Mouse (Mus musculus) midbrain, postnatal 0 days (tissue): ENCODE measurements around the gene Stx5a. TPM values are rescaled to one million over a fixed set of nuclear protein-coding genes. Genes with fewer than 3 reads are reported as not detected.

ENCODE experiments used
- ATAC-seq: fragments of 200-750 bp; cut with Nextera tagmentation; 2 replicates; pipeline ENCODE4 v1.8.0; 2017; ENCODE audit warnings: moderate number of reproducible peaks, mild to moderate bottlenecking, moderate TSS enrichment, moderate library complexity; ENCODE audit not compliant: low FRiP score
- DNase-seq: peaks from one replicate; pipeline ENCODE4 v3.0.0-alpha.2; 2015; ENCODE audit warnings: low spot score
- H3K27ac ChIP-seq: fragments of 300-500 bp; sonication (generic); 2 replicates; pipeline ENCODE4 v1.5.1; 2014; ENCODE audit warnings: low read depth, mild to moderate bottlenecking, low read length, mixed read lengths
- H3K27me3 ChIP-seq: fragments of 300-500 bp; sonication (generic); 2 replicates; pipeline ENCODE4 v1.6.1; 2014; ENCODE audit warnings: low read length, control low read depth, mixed read lengths; ENCODE audit not compliant: insufficient read depth
- H3K36me3 ChIP-seq: fragments of 300-500 bp; sonication (generic); 2 replicates; pipeline ENCODE4 v1.6.1; 2014; ENCODE audit warnings: low read length, control low read depth, mixed read lengths; ENCODE audit not compliant: insufficient read depth
- H3K4me1 ChIP-seq: fragments of 300-500 bp; sonication (generic); 2 replicates; pipeline ENCODE4 v1.6.1; 2014; ENCODE audit warnings: mild to moderate bottlenecking, control low read depth, antibody characterized with exemption, low read length, mixed read lengths; ENCODE audit not compliant: insufficient read depth
- H3K4me2 ChIP-seq: fragments of 300-500 bp; sonication (generic); 2 replicates; pipeline ENCODE4 v1.6.1; 2014; ENCODE audit warnings: low read depth, mild to moderate bottlenecking, low read length, mixed read lengths; ENCODE audit not compliant: poor library complexity, severe bottlenecking
- H3K4me3 ChIP-seq: fragments of 300-500 bp; sonication (generic); 2 replicates; pipeline ENCODE4 v1.5.1; 2014; ENCODE audit warnings: low read depth, mild to moderate bottlenecking, low read length, moderate library complexity
- H3K9ac ChIP-seq: fragments of 300-500 bp; sonication (generic); replicated peaks from 2 replicates; pipeline ENCODE4 v1.6.1; 2014; ENCODE audit warnings: mild to moderate bottlenecking, low read length, moderate library complexity, mixed read lengths; ENCODE audit not compliant: poor library complexity, severe bottlenecking
- H3K9me3 ChIP-seq: fragments of 300-500 bp; sonication (generic); 2 replicates; pipeline ENCODE4 v1.6.1; 2016; ENCODE audit warnings: low read length, control low read depth
- CTCF ChIP-seq: IDR thresholded peaks from 2 replicates; pipeline ENCODE4 v1.5.1; 2016; ENCODE audit warnings: antibody characterized with exemption, mild to moderate bottlenecking
- WGBS: fragments of 180-500 bp; shearing (Covaris S2); extraction: QIAGEN DNeasy Blood & Tissue Kit; methylation state at CpG from one replicate; pipeline ENCODE4 v1.1.7; 2014; 5-methylcytosine and 5-hydroxymethylcytosine counted together
- polyA plus RNA-seq: library from polyadenylated mRNA; unstranded; fragments of >200 nt; fragmentation: Nextera tagmentation; extraction: Ambion mirVana; gene quantifications from 2 replicates; pipeline ENCODE4 v1.2.1, GENCODE M21; 2015
- total RNA-seq: library from RNA; depleted of rRNA; stranded (reverse); fragments of >200 nt; gene quantifications from 2 replicates; pipeline ENCODE4 v1.2.3, GENCODE M21; 2014; rRNA removed

The Stx5a gene
- total RNA-seq = 112 and 147 TPM in 2 replicates
- 104 and 106 TPM in 2 replicates for polyA plus RNA-seq

DNA sequence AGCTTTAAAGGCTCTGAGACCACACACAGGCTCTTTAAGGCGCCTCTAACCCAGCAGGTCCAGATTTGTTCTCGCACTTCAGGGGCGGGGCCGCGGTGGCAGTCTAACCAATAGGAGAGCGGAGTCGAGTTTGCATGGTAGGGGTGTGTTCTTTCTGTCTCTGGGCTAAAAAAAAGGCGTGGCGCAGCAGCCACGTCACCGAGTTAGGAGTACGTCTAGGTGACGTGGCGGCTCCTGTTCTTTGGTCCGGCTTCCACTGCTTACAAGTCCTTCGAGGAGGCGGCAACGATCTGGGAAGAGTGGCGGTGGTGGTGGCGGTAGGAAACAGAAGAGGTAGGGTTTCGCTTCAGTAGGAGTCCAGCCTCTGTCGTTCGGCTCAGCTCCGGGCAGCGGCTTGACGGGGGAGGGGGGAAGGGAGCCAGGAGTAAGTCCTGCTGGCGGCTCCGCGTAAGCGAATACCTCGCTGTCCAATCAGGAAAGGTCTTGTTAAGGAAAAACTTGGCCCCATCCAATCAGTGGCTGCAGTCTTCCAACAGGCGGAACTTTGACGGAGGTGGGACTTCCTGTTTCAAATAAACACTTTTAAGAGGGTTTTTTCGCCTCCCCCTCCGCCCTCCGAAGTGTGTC is at the start of gene Stx5a:
Gene Stx5a, plus strand, starts transcription at position 171 of the 627 bp plus-strand sequence.
- peak within 1 kb of the TSS; percentile 97 for H3K4me2 ChIP-seq
- H3K4me1 ChIP-seq = peaks cover 10% of the 10 kb centered on the region; the same call in 1 of the 2 replicates
- peak within 1 kb of the TSS; percentile 85 for H3K4me3 ChIP-seq
- WGBS = under 1% methylated on average over 36 of the region's 36 CpGs
- no peaks in the 10 kb centered on the region for H3K9me3 ChIP-seq
- H3K27ac ChIP-seq = peak within 1 kb of the TSS; percentile 95
- peak; percentile 30 for TF ChIP-seq CTCF
- ATAC-seq (peak; percentile 97), DNase-seq (peak; percentile 99)
- H3K36me3 ChIP-seq = peaks cover 32% of the 10 kb centered on the region
- H3K9ac ChIP-seq = peak within 1 kb of the TSS; percentile 86
- no peaks in the 10 kb centered on the region for H3K27me3 ChIP-seq

DNA sequence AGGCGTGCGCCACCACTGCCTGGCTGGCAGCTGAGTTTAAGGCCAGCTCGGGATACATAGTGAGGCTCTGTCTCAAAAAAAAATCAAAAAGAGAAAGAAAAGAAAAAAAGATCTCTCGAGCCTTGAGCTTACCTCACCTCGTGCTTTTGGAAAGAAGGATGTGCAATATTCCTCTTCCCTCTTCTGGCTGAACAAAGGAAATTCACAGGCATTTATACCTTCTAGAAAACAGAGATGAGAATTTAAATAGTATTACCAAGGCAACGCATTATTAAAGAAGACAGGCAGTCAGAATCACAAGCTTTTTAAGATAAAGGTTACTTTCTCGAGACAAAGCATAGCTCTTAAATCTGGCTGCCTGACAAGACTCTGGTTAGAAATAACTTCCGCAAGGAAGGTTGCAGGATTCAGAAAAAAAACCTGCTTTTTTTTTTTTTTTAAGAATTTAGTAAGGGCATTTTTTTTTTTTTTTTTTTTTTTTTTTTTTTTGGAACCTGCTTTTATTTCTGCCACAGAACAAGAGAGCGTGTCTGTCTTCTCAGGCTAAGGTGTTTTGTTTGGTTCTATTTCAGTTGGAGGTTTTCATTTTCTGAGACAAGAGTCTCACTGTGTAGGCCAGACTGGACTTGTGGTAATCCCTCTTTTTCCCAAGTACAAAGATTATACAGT is 49.2 kb upstream of the Stx5a start:
- Histone ChIP-seq H3K27ac (0 out of 2 replicates have a peak overlapping the region, but pooled peaks have one; percentile 39), H3K36me3 (no peaks in the 10 kb centered on the region), H3K4me2 (no peak overlapping the region), H3K4me1 (no peaks in the 10 kb centered on the region), H3K27me3 (no peaks in the 10 kb centered on the region), H3K9me3 (no peaks in the 10 kb centered on the region), H3K9ac (no peak overlapping the region), H3K4me3 (no peak overlapping the region)
- DNase-seq = no peak
- peak; percentile 50 for TF ChIP-seq CTCF
- WGBS = 22% methylated on average over 9 of the region's 9 CpGs
- ATAC-seq = 0 out of 2 replicates have a peak, but pooled peaks have one; percentile 14

DNA sequence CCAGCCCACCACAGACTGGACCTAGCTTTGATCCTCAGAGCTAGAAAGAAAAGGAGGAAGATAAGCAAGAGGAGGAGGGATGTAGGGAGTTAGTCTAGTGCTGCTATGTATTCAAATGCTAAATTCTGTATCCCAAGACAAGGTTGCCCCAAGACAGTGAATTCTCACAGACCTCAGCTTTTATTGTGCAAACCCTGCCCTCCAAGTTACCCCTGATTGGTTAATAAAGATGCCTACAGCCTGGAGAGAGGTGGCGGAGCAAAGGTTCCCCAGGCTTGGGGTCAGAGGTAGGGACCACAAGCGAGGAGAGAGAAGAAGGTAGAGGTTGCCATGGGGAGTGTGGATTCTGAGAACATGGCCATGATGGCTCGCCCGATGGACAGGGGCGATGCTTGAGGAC is 48.5 kb upstream of the Stx5a start:
- Histone ChIP-seq H3K27me3 (no peaks in the 10 kb centered on the region), H3K4me3 (no peak overlapping the region), H3K9ac (no peak overlapping the region), H3K27ac (peak overlapping the region; percentile 3; the same call in 1 of the 2 replicates), H3K9me3 (no peaks in the 10 kb centered on the region), H3K4me2 (no peak overlapping the region), H3K4me1 (no peaks in the 10 kb centered on the region), H3K36me3 (no peaks in the 10 kb centered on the region)
- DNase-seq (no peak), ATAC-seq (no peak)
- TF ChIP-seq CTCF = no peak
- 66% methylated on average over 5 of the region's 5 CpGs for WGBS

DNA sequence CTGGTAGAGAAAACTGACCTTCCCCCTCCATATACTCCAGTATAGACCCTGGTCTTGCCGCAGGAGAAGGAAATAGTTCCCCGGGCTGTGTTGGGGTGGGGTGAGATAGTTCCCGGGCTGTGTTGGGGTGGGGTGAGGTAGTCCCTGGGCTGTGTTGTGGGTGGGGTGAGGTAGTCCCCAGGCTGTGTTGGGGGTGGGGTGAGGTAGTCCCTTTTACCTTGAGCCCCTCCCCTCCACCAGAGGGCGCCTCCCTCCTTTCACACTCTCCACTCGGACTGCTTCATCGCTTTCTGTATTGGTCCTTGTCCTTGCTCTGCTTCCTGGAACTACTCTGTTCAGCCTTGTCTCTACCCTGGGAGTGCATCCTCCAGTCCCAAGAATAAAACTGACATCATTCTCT is 45.9 kb upstream of the Stx5a start:
- Histone ChIP-seq H3K27me3 (no peaks in the 10 kb centered on the region), H3K9me3 (no peaks in the 10 kb centered on the region), H3K27ac (no peak overlapping the region), H3K4me3 (no peak overlapping the region), H3K9ac (no peak overlapping the region), H3K36me3 (no peaks in the 10 kb centered on the region), H3K4me2 (no peak overlapping the region), H3K4me1 (no peaks in the 10 kb centered on the region)
- DNase-seq (no peak), ATAC-seq (no peak; the same call in 1 of the 2 replicates)
- WGBS = 51% methylated on average over 5 of the region's 6 CpGs
- TF ChIP-seq CTCF = peak; percentile 31

DNA sequence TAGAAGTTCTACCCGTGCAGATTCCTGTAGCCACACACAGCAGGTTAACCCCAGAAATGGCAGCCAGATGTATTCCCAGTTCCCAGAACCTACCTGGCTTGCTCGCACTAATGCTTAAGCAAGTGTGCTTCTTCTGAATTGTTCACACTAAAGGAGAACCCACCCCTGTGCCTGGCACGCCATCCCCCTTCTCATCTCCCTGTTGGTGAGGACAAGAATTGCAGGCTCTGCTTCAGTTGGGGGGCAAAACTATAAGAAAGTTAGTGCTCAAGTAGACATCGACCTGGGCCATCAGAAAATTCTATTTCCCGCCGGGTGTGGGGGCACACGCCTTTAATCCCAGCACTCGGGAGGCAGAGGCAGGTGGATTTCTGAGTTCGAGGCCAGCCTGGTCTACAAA is 41.6 kb upstream of the Stx5a start:
- WGBS = 83% methylated on average over 9 of the region's 9 CpGs
- no peak overlapping the region for H3K4me3 ChIP-seq
- ATAC-seq = no peak

DNA sequence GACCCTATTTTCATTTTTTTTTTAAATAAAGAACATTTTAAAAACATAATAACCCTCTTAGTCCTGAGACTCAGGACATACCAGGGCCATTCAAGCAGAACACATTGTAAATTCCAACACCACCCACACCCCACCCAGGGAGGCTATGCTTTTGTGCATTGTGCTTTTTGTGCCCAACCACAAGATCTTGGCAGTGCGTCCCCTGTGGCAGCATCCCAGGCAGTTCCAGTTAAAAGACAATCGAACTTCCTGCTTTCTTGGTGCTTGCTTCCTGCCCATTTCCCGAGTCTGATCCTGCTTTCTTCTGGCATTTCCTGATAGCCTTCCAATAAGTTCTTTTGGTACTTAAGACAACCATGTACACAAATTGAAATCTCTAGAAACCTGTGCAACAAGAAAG is 38.8 kb upstream of the Stx5a start:
- Histone ChIP-seq H3K4me3 (no peak overlapping the region), H3K36me3 (peaks cover 7% of the 10 kb centered on the region), H3K27me3 (no peaks in the 10 kb centered on the region), H3K27ac (no peak overlapping the region), H3K9me3 (no peaks in the 10 kb centered on the region), H3K9ac (no peak overlapping the region), H3K4me2 (no peak overlapping the region), H3K4me1 (no peaks in the 10 kb centered on the region)
- 49% methylated on average over 3 of the region's 3 CpGs for WGBS
- DNase-seq = no peak
- no peak for TF ChIP-seq CTCF
- no peak for ATAC-seq

More for the DNA sequence above, 41.6 kb upstream of the Stx5a start:
- Histone ChIP-seq H3K4me2 (no peak overlapping the region), H3K9ac (no peak overlapping the region), H3K9me3 (no peaks in the 10 kb centered on the region), H3K27me3 (no peaks in the 10 kb centered on the region), H3K4me1 (no peaks in the 10 kb centered on the region), H3K36me3 (no peaks in the 10 kb centered on the region), H3K27ac (no peak overlapping the region)
- TF ChIP-seq CTCF = no peak; the same call in 1 of the 2 replicates
- no peak for DNase-seq
